Mouse (Mus musculus): Measurements from ENCODE around the gene Olfr101.

DNA sequence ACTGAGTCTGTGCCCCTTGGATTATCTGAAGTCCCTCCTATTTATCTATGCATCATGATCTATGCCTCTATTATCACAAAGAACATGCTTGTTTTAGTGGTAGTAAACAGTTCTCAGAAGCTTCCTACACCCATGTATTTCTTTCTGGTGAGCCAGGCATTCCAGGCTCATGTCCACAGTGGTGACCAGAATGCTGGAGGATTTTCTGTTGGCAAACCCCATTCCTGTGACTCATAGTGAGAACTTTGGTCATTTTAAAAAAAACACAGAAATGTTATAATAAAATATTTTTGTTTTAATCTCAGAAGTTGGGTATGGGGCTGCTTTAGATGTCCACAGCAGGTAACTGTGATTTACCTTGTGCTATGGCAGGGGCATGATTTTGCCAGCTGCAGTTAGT, 54.7 kb downstream of the Olfr101 start:
- no peak for TF ChIP-seq CTCF (IDR thresholded peaks at IDR 0.05; ENCODE audit: insufficient read depth, low read length)
- no peak for TF ChIP-seq POLR2A (IDR thresholded peaks at IDR 0.05; ENCODE audit: borderline replicate concordance, extremely low read depth, low read depth, low read length)

Data from lung, adult 2 months (tissue).